Mouse (Mus musculus) ES-Bruce4 (cell line): Measurements from ENCODE around the gene Krtap1-5. TPM values are rescaled to one million over a fixed set of nuclear protein-coding genes. Genes with fewer than 3 reads are reported as not detected.

Experiments
- H3K27ac ChIP-seq: 2 replicates; pipeline ENCODE4 v1.5.1; 2012; ENCODE audit warnings: low read length, inconsistent platforms; ENCODE audit not compliant: insufficient read depth
- H3K27me3 ChIP-seq: 2 replicates; pipeline ENCODE4 v1.6.1; 2012; ENCODE audit warnings: mild to moderate bottlenecking, low read length, inconsistent platforms; ENCODE audit not compliant: control insufficient read depth, poor library complexity, insufficient read depth, severe bottlenecking
- H3K36me3 ChIP-seq: 2 replicates; pipeline ENCODE4 v1.6.1; 2012; ENCODE audit warnings: inconsistent platforms, mild to moderate bottlenecking, low read length, moderate library complexity; ENCODE audit not compliant: control insufficient read depth, poor library complexity, insufficient read depth, severe bottlenecking
- H3K4me1 ChIP-seq: one replicate; pipeline ENCODE4 v1.8.1; 2011; ENCODE audit warnings: low read length; ENCODE audit not compliant: control insufficient read depth, insufficient read depth
- H3K4me3 ChIP-seq: 2 replicates; pipeline ENCODE4 v1.5.1; 2011; ENCODE audit warnings: low read depth, mild to moderate bottlenecking, low read length
- H3K9ac ChIP-seq: 2 replicates; pipeline ENCODE4 v1.6.1; 2012; ENCODE audit warnings: low read depth, mild to moderate bottlenecking, inconsistent platforms; ENCODE audit not compliant: poor library complexity, severe bottlenecking
- H3K9me3 ChIP-seq: replicated peaks from 2 replicates; pipeline ENCODE4 v1.6.1; 2012; ENCODE audit warnings: mild to moderate bottlenecking, low read length, inconsistent platforms; ENCODE audit not compliant: control insufficient read depth, poor library complexity, insufficient read depth, severe bottlenecking
- CTCF ChIP-seq: IDR thresholded peaks from one replicate; pipeline ENCODE4 v1.8.1; 2011; ENCODE audit warnings: low read depth, low read length
- EP300 ChIP-seq: IDR thresholded peaks from 2 replicates; pipeline ENCODE4 v1.6.1; 2011; ENCODE audit warnings: low read depth, low read length; ENCODE audit not compliant: insufficient read depth
- POLR2A ChIP-seq: IDR thresholded peaks from one replicate; pipeline ENCODE4 v1.8.1; 2011; ENCODE audit warnings: low read length; ENCODE audit not compliant: insufficient read depth
- polyA plus RNA-seq: library from polyadenylated mRNA; stranded (reverse); fragments of >200 nt; gene quantifications from 2 replicates; pipeline ENCODE4 v1.2.4, GENCODE M21; 2011; ENCODE audit warnings: low read depth; ENCODE audit not compliant: missing spikeins, insufficient read depth, insufficient read length

The Krtap1-5 gene
- polyA plus RNA-seq, 1 experiment = not detected

GRCm38 (mm10) chr11:99566530-99566929, 14.3 kb downstream of the Krtap1-5 start, which contains the start of gene Krtap3-1:
Gene Krtap3-1 (minus strand): TSS chr11:99566630.
- Histone ChIP-seq H3K27me3 (no peaks in the 10 kb centered on the region), H3K27ac (no peak within 1 kb of the TSS), H3K4me3 (no peak within 1 kb of the TSS), H3K9me3 (no peaks in the 10 kb centered on the region), H3K36me3 (no peaks in the 10 kb centered on the region), H3K9ac (no peak within 1 kb of the TSS), H3K4me1 (no peaks in the 10 kb centered on the region)
- TF ChIP-seq EP300 (no peak), CTCF (no peak), POLR2A (no peak)

GRCm38 (mm10) chr11:99562580-99562979, 18.2 kb downstream of the Krtap1-5 start:
- H3K9ac ChIP-seq = no peak overlapping the region
- no peak overlapping the region for H3K27ac ChIP-seq
- no peak overlapping the region for H3K4me3 ChIP-seq
- H3K4me1 ChIP-seq = no peaks in the 10 kb centered on the region
- no peaks in the 10 kb centered on the region for H3K27me3 ChIP-seq
- TF ChIP-seq CTCF (no peak), EP300 (no peak), POLR2A (no peak)
- no peaks in the 10 kb centered on the region for H3K36me3 ChIP-seq
- no peaks in the 10 kb centered on the region for H3K9me3 ChIP-seq

- H3K27ac ChIP-seq = no peak within 1 kb of the TSS
- H3K27me3 ChIP-seq = no peaks in the 10 kb centered on the region
- no peaks in the 10 kb centered on the region for H3K9me3 ChIP-seq
- H3K4me3 ChIP-seq = no peak within 1 kb of the TSS
- TF ChIP-seq POLR2A = no peak
- no peak for TF ChIP-seq EP300
- TF ChIP-seq CTCF = no peak
- no peaks in the 10 kb centered on the region for H3K36me3 ChIP-seq
- no peaks in the 10 kb centered on the region for H3K4me1 ChIP-seq
- no peak within 1 kb of the TSS for H3K9ac ChIP-seq
These were observed 21.4 kb downstream of the Krtap1-5 start, which contains the start of gene Gm11939 for GRCm38 (mm10) chr11:99559366-99559765. Gene Gm11939 (minus strand): TSS chr11:99559466.

- no peak overlapping the region for H3K27ac ChIP-seq
- H3K9ac ChIP-seq = no peak overlapping the region
- H3K4me3 ChIP-seq = no peak overlapping the region
- no peak for TF ChIP-seq EP300
- no peaks in the 10 kb centered on the region for H3K36me3 ChIP-seq
- no peaks in the 10 kb centered on the region for H3K9me3 ChIP-seq
- H3K4me1 ChIP-seq = no peaks in the 10 kb centered on the region
- H3K27me3 ChIP-seq = no peaks in the 10 kb centered on the region
These were observed 22.7 kb downstream of the Krtap1-5 start for GRCm38 (mm10) chr11:99557976-99558745.

- Histone ChIP-seq H3K27me3 (no peaks in the 10 kb centered on the region), H3K4me3 (no peak within 1 kb of the TSS), H3K9me3 (no peaks in the 10 kb centered on the region), H3K36me3 (no peaks in the 10 kb centered on the region), H3K27ac (no peak within 1 kb of the TSS), H3K9ac (no peak within 1 kb of the TSS), H3K4me1 (no peaks in the 10 kb centered on the region)
- TF ChIP-seq EP300 = no peak
- no peak for TF ChIP-seq POLR2A
- no peak for TF ChIP-seq CTCF
These were observed 24.1 kb downstream of the Krtap1-5 start, which contains the start of gene Krtap3-2 for GRCm38 (mm10) chr11:99556753-99557152. Gene Krtap3-2 (minus strand): TSS chr11:99556853.

GRCm38 (mm10) chr11:99556195-99556594, 24.6 kb downstream of the Krtap1-5 start:
- Histone ChIP-seq H3K27ac (no peak overlapping the region), H3K9ac (no peak overlapping the region), H3K27me3 (no peaks in the 10 kb centered on the region), H3K4me3 (no peak overlapping the region), H3K36me3 (no peaks in the 10 kb centered on the region), H3K9me3 (no peaks in the 10 kb centered on the region), H3K4me1 (no peaks in the 10 kb centered on the region)
- TF ChIP-seq POLR2A (no peak), EP300 (no peak), CTCF (no peak)
